Mouse (Mus musculus): Measurements from ENCODE around the gene Gm26920. TPM values are rescaled to one million over a fixed set of nuclear protein-coding genes. Genes with fewer than 3 reads are reported as not detected.

Gm26920 gene
- polyA plus RNA-seq, 1 experiment, result not detected

DNA sequence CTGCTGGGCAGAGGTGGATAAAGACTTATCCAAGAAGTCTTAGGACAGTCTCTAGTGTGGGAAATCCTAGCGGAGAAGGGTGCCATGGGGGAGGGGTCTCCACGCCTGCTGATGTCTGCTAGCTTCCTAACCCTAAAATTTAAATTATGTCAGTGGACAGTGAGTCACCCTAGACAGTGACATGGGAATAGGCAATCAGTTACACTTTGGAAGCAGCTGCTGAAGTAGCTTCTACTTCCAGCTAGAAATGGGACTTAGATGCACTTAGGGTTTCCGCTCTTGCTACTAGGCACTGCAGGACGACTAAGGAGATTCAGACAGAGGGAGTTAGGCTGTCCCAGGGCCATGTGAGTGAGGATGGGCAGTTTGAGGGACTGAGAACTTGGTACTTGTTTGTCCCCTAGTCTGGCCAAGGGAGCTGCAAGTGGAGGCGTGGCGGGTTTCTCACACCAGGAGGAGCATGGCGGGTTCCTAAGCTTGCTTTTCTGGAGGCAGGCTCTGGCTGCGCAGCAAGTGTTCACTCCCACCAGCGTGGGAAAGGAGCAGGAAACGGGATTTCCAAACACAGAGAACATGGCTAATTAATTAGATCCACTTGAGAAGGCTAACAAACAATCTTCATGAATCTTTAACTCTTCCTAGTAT, 79.5 kb downstream of the Gm26920 start:
- H3K4me3 ChIP-seq (ENCODE audit: control insufficient read depth, low read depth, low read length), result no peak overlapping the region
- H3K27me3 ChIP-seq (ENCODE audit: control insufficient read depth, insufficient read depth, low read length), result no peaks in the 10 kb centered on the region
- H3K27ac ChIP-seq (ENCODE audit: control insufficient read depth, insufficient read depth, low read depth, low read length), result no peak overlapping the region
- no peak for TF ChIP-seq POLR2A (IDR thresholded peaks at IDR 0.05; ENCODE audit: control insufficient read depth, low read depth, low read length)
- no peak for TF ChIP-seq CTCF (IDR thresholded peaks at IDR 0.05; ENCODE audit: control insufficient read depth, insufficient read depth, insufficient replicate concordance, low read depth, low read length)
- H3K36me3 ChIP-seq (ENCODE audit: control insufficient read depth, insufficient read depth, low read length), result no peaks in the 10 kb centered on the region
- H3K4me1 ChIP-seq (ENCODE audit: control insufficient read depth, insufficient read depth, low read length), result no peaks in the 10 kb centered on the region

DNA sequence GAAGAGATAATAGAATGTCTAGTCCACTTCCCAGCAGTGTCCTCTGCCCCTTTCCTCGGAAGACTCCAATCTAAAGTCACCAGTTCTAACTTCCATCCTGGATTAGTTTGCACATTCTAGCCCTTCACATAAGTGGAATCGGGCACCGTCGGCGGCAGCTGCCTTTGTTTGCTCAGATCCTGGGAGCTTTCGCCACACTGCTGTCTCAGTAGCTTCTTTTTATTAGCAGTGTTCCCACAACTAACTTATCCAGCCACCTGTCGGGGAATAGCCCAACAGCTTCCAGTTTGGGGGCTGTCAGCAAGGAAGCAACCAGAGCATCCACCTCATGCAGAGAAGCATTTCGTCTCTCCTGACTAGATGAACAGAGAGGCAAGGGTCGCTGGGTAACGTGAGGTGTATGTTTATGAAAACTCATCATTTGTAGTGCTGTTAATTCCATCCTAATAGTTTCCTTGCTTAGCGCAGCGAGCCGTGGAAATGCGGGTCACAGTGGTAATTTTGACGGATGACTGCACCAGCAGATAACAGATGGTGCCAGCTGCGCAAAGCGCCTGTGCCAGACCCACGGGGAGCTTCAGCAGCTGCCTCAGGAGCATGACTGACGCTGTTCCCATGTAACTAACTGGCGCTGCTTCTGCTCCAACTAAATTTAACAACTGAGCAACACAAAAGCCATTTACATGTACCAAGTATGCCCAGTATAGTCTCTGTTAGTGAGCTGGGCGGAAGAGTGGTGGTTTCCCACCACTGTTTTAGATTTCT, 80.7 kb downstream of the Gm26920 start:
- TF ChIP-seq CTCF (IDR thresholded peaks at IDR 0.05; ENCODE audit: control insufficient read depth, insufficient read depth, insufficient replicate concordance, low read depth, low read length) (no peak), POLR2A (IDR thresholded peaks at IDR 0.05; ENCODE audit: control insufficient read depth, low read depth, low read length) (no peak)
- Histone ChIP-seq H3K4me1 (ENCODE audit: control insufficient read depth, insufficient read depth, low read length) (no peaks in the 10 kb centered on the region), H3K4me3 (ENCODE audit: control insufficient read depth, low read depth, low read length) (peak overlapping the region; percentile 45), H3K27ac (ENCODE audit: control insufficient read depth, insufficient read depth, low read depth, low read length) (no peak overlapping the region), H3K36me3 (ENCODE audit: control insufficient read depth, insufficient read depth, low read length) (no peaks in the 10 kb centered on the region), H3K27me3 (ENCODE audit: control insufficient read depth, insufficient read depth, low read length) (no peaks in the 10 kb centered on the region)

DNA sequence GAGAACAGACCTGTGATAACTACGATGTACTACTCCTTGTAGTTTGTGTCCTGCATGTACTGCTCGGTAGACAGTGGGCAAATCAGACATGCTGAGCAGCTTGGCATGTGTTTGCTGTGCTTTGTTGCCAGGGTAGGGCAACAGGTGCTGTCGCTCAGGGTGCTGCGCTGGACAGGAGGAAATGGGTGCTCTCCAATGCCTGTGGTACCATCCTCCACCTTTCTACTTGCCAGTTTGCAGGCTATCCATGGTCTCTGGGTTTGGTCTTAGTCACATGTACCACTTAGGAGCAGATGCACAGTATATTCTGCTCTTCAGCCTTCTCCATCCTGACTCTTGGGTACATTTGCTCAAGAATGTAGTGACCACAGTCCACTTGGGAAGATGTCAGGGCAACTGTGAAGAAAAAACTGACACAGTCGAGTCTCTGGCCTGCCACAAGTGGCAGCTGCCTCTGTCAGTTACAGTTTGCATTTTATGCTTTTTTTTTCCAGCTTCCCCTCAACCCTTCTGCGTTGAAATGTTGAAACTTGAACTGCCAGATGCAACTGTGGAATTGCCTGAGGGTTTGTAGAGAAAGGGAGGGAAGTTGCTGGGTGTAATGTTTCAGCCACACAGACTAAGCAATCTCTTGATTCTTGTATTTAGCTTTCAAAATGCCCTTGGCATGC, 82.1 kb downstream of the Gm26920 start:
- Histone ChIP-seq H3K4me3 (ENCODE audit: control insufficient read depth, low read depth, low read length) (no peak overlapping the region), H3K4me1 (ENCODE audit: control insufficient read depth, insufficient read depth, low read length) (no peaks in the 10 kb centered on the region), H3K27ac (ENCODE audit: control insufficient read depth, insufficient read depth, low read depth, low read length) (no peak overlapping the region), H3K36me3 (ENCODE audit: control insufficient read depth, insufficient read depth, low read length) (no peaks in the 10 kb centered on the region), H3K27me3 (ENCODE audit: control insufficient read depth, insufficient read depth, low read length) (no peaks in the 10 kb centered on the region)
- TF ChIP-seq CTCF (IDR thresholded peaks at IDR 0.05; ENCODE audit: control insufficient read depth, insufficient read depth, insufficient replicate concordance, low read depth, low read length) (no peak), POLR2A (IDR thresholded peaks at IDR 0.05; ENCODE audit: control insufficient read depth, low read depth, low read length) (no peak)

DNA sequence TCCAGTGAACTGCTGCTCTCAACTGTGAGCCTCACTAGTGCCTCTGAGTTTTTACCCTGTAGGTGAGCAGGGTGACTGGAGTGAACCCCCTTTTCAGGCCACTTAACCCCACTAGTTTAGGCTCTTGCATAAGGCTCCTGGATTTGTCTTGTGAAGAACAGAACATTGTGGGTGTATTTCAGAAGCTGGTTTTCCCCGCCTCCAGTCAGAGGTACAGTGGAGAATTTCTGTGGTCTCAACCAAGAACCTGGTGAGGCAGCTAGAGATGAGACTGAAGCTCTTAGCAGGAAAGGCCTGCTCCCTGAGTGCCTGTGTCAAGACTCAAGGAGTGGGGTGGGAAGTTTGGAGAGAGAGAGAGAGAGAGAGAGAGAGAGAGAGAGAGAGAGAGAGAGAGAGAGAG, 82.6 kb downstream of the Gm26920 start:
- no peaks in the 10 kb centered on the region for H3K36me3 ChIP-seq (ENCODE audit: control insufficient read depth, insufficient read depth, low read length)
- TF ChIP-seq CTCF (IDR thresholded peaks at IDR 0.05; ENCODE audit: control insufficient read depth, insufficient read depth, insufficient replicate concordance, low read depth, low read length), result no peak

More for the DNA sequence above, 82.6 kb downstream of the Gm26920 start:
- Histone ChIP-seq H3K4me1 (ENCODE audit: control insufficient read depth, insufficient read depth, low read length) (no peaks in the 10 kb centered on the region), H3K27ac (ENCODE audit: control insufficient read depth, insufficient read depth, low read depth, low read length) (no peak overlapping the region), H3K27me3 (ENCODE audit: control insufficient read depth, insufficient read depth, low read length) (no peaks in the 10 kb centered on the region), H3K4me3 (ENCODE audit: control insufficient read depth, low read depth, low read length) (no peak overlapping the region)

Other genes with a start within 250 kb of the Gm26920 start
- 0.55 and 1.2 TPM in 2 replicates for gene Zfp940, start 236.7 kb downstream of the Gm26920 start, polyA plus RNA-seq (2012; rRNA removed)
- 1.0 and 1.1 TPM in 2 replicates for gene Zfp420, start 230.4 kb downstream of the Gm26920 start, polyA plus RNA-seq (2012; rRNA removed)
- 0.95 and 1.6 TPM in 2 replicates for gene Zfp27, start 183.8 kb downstream of the Gm26920 start, polyA plus RNA-seq (2012; rRNA removed)
- gene Zfp383, start 182.2 kb downstream of the Gm26920 start, polyA plus RNA-seq (2012; rRNA removed), result 0.82 and 1.0 TPM in 2 replicates
- 0.60 and 0.93 TPM in 2 replicates for gene Zfp74, start 136.3 kb downstream of the Gm26920 start, polyA plus RNA-seq (2012; rRNA removed)
- 2.5 and 2.7 TPM in 2 replicates for gene Zfp568, start 106.5 kb downstream of the Gm26920 start, polyA plus RNA-seq (2012; rRNA removed)
- gene Zfp14, start 39.0 kb downstream of the Gm26920 start, polyA plus RNA-seq (2012; rRNA removed), result 1.1 and 1.4 TPM in 2 replicates
- gene Zfp82, start 17.5 kb downstream of the Gm26920 start, polyA plus RNA-seq (2012; rRNA removed), result 0.65 and 0.67 TPM in 2 replicates
- gene Zfp566, start 117 bp upstream of the Gm26920 start, polyA plus RNA-seq (2012; rRNA removed), result 0.43 and 0.76 TPM in 2 replicates
- gene Zfp260, start 4.4 kb upstream of the Gm26920 start, polyA plus RNA-seq (2012; rRNA removed), result 5.7 and 8.9 TPM in 2 replicates
- gene Zfp382, start 31.5 kb upstream of the Gm26920 start, polyA plus RNA-seq (2012; rRNA removed), result 3.7 and 4.9 TPM in 2 replicates
- gene Zfp146, start 79.3 kb upstream of the Gm26920 start, polyA plus RNA-seq (2012; rRNA removed), result 5.8 and 6.4 TPM in 2 replicates
- gene Cox7a1, start 93.7 kb upstream of the Gm26920 start, polyA plus RNA-seq (2012; rRNA removed), result 4.0 and 5.2 TPM in 2 replicates
- 562 and 592 TPM in 2 replicates for gene Capns1, start 108.4 kb upstream of the Gm26920 start, polyA plus RNA-seq (2012; rRNA removed)
- 242 and 257 TPM in 2 replicates for gene Polr2i, start 141.5 kb upstream of the Gm26920 start, polyA plus RNA-seq (2012; rRNA removed)
- gene Tbcb, start 141.9 kb upstream of the Gm26920 start, polyA plus RNA-seq (2012; rRNA removed), result 65.7 and 66.2 TPM in 2 replicates
- 0.63 and 0.89 TPM in 2 replicates for gene Ovol3, start 145.3 kb upstream of the Gm26920 start, polyA plus RNA-seq (2012; rRNA removed)
- gene Thap8, start 189.7 kb upstream of the Gm26920 start, polyA plus RNA-seq (2012; rRNA removed), result 1.8 and 2.3 TPM in 2 replicates
- 713 and 754 TPM in 2 replicates for gene Wdr62, start 190.0 kb upstream of the Gm26920 start, polyA plus RNA-seq (2012; rRNA removed)
- gene Clip3, start 201.3 kb upstream of the Gm26920 start, polyA plus RNA-seq (2012; rRNA removed), result 4.8 and 6.6 TPM in 2 replicates
- gene Alkbh6, start 218.3 kb upstream of the Gm26920 start, polyA plus RNA-seq (2012; rRNA removed), result 36.5 and 38.0 TPM in 2 replicates
- 7.4 and 9.6 TPM in 2 replicates for gene Syne4, start 224.4 kb upstream of the Gm26920 start, polyA plus RNA-seq (2012; rRNA removed)
- 0.18 and 0.28 TPM in 2 replicates for gene E130208F15Rik, start 231.3 kb upstream of the Gm26920 start, polyA plus RNA-seq (2012; rRNA removed)
- gene Sdhaf1, start 233.5 kb upstream of the Gm26920 start, polyA plus RNA-seq (2012; rRNA removed), result 6.1 and 6.5 TPM in 2 replicates